Mouse (Mus musculus) myocyte (in vitro differentiated cells): ENCODE data around the gene Aqp7. TPM values are rescaled to one million over a fixed set of nuclear protein-coding genes. Genes with fewer than 3 reads are reported as not detected.

ENCODE experiments used
- H3K27me3 ChIP-seq: one replicate; pipeline ENCODE4 v1.6.1; 2011; ENCODE audit not compliant: control insufficient read depth, insufficient read depth, insufficient read length
- H3K36me3 ChIP-seq: one replicate; pipeline ENCODE4 v1.6.1; 2011; ENCODE audit not compliant: control insufficient read depth, insufficient read depth
- H3K4me2 ChIP-seq: one replicate; pipeline ENCODE4 v1.6.1; 2011; ENCODE audit warnings: low read depth, control low read depth
- H3K4me3 ChIP-seq: one replicate; pipeline ENCODE4 v1.5.1; 2011; ENCODE audit warnings: mild to moderate bottlenecking, control low read depth, moderate library complexity
- H3K79me2 ChIP-seq: one replicate; pipeline ENCODE4 v1.6.1; 2011; ENCODE audit not compliant: control insufficient read depth, insufficient read depth
- H3ac ChIP-seq: one replicate; pipeline ENCODE4 v1.6.1; 2011; ENCODE audit not compliant: control insufficient read depth, insufficient read length
- CEBPB ChIP-seq: IDR thresholded peaks from 2 replicates; pipeline ENCODE4 v1.6.1; 2011; ENCODE audit warnings: mild to moderate bottlenecking, moderate library complexity; ENCODE audit not compliant: poor library complexity, insufficient read depth, severe bottlenecking
- E2F4 ChIP-seq: IDR thresholded peaks from one replicate; pipeline ENCODE4 v1.6.1; 2011; ENCODE audit warnings: mild to moderate bottlenecking, control low read depth, moderate library complexity; ENCODE audit not compliant: insufficient read depth
- MAX ChIP-seq: IDR thresholded peaks from one replicate; pipeline ENCODE4 v1.6.1; 2011; ENCODE audit warnings: low read depth, mild to moderate bottlenecking, control low read depth
- MYOD1 ChIP-seq, 3 experiments: IDR thresholded peaks; one replicate each; pipeline ENCODE4 v1.6.1; 2011; ENCODE audit warnings: control low read depth in 2 of 3, low read depth in 2 of 3, mild to moderate bottlenecking in 2 of 3, moderate library complexity in 1 of 3; ENCODE audit not compliant: insufficient read length in 2 of 3, control insufficient read depth in 1 of 3
- MYOG ChIP-seq, 3 experiments: IDR thresholded peaks; one replicate each; pipeline ENCODE4 v1.6.1; 2011; ENCODE audit warnings: control low read depth in 2 of 3, low read depth in 2 of 3, mild to moderate bottlenecking in 2 of 3; ENCODE audit not compliant: insufficient read length in 2 of 3, control insufficient read depth in 1 of 3, insufficient read depth in 1 of 3
- POLR2A ChIP-seq: IDR thresholded peaks from one replicate; pipeline ENCODE4 v1.6.1; 2011; ENCODE audit warnings: low read depth, mild to moderate bottlenecking, control low read depth, moderate library complexity; ENCODE audit not compliant: insufficient read length
- POLR2AphosphoS2 ChIP-seq: IDR thresholded peaks from one replicate; pipeline ENCODE4 v1.6.1; 2011; ENCODE audit warnings: low read depth, control low read depth; ENCODE audit not compliant: insufficient read length
- REST ChIP-seq: IDR thresholded peaks from one replicate; pipeline ENCODE4 v1.6.1; 2011; ENCODE audit warnings: mild to moderate bottlenecking, control low read depth, moderate library complexity; ENCODE audit not compliant: insufficient read depth, insufficient read length
- SRF ChIP-seq: IDR thresholded peaks from one replicate; pipeline ENCODE4 v1.6.1; 2011; ENCODE audit warnings: low read depth; ENCODE audit not compliant: control insufficient read depth, insufficient read length
- TCF12 ChIP-seq: IDR thresholded peaks from one replicate; pipeline ENCODE4 v1.6.1; 2011; ENCODE audit warnings: mild to moderate bottlenecking, control low read depth; ENCODE audit not compliant: poor library complexity, insufficient read depth, severe bottlenecking
- TCF3 ChIP-seq: IDR thresholded peaks from one replicate; pipeline ENCODE4 v1.6.1; 2011; ENCODE audit warnings: low read depth, control low read depth; ENCODE audit not compliant: insufficient read length
- USF1 ChIP-seq: IDR thresholded peaks from one replicate; pipeline ENCODE4 v1.6.1; 2011; ENCODE audit warnings: low read depth, mild to moderate bottlenecking, control low read depth, moderate library complexity
- polyA plus RNA-seq: library from polyadenylated mRNA; unstranded; fragments of >200 nt; fragmentation: generic; extraction: Trizol; gene quantifications from one replicate; pipeline ENCODE4 v1.2.1, GENCODE M21; 2012; ENCODE audit warnings: missing spikeins

The Aqp7 gene
- polyA plus RNA-seq, 1 experiment: not detected

GRCm38 (mm10) chr4:41015798-41016197, 32.1 kb downstream of the Aqp7 start:
- no peak for TF ChIP-seq SRF
- no peak for TF ChIP-seq E2F4
- TF ChIP-seq MYOD1 (IDR thresholded peaks at IDR 0.05; ENCODE audit: control insufficient read depth in 1 of 3, insufficient read length in 2 of 3, low read depth in 2 of 3): no peak
- TF ChIP-seq REST: no peak
- no peak for TF ChIP-seq CEBPB
- no peak for TF ChIP-seq USF1
- TF ChIP-seq POLR2A: no peak
- no peak for TF ChIP-seq TCF12
- TF ChIP-seq TCF3: no peak
- no peak for TF ChIP-seq POLR2AphosphoS2
- no peak for TF ChIP-seq MAX
- no peak for TF ChIP-seq MYOG (IDR thresholded peaks at IDR 0.05; ENCODE audit: control insufficient read depth in 1 of 3, insufficient read depth in 1 of 3, insufficient read length in 2 of 3, low read depth in 2 of 3)
- Histone ChIP-seq H3K4me2 (no peak overlapping the region), H3ac (no peak overlapping the region), H3K79me2 (no peaks in the 10 kb centered on the region), H3K4me3 (no peak overlapping the region), H3K36me3 (peaks cover 32% of the 10 kb centered on the region), H3K27me3 (no peaks in the 10 kb centered on the region)

DNA sequence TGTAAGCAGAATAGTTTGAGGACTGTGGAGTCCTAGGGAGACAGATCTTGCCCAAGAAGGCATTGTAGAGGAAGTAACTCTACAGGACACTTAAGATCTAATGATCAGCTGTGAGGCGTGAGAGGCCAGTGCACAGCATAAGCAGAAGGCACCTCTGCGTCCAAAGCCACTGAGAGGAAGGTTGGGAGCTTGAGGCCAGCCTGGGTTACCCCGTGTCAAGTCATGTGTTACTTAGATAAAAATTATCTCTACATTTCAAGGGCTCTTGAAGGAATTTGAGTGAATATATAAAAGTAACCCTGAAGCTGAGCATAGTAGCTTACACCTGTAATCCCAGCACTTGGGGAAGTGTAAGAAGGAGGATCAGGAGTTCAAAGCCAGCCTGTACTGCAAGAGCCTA, 34.6 kb downstream of the Aqp7 start:
- no peaks in the 10 kb centered on the region for H3K27me3 ChIP-seq
- no peak overlapping the region for H3K4me2 ChIP-seq
- H3K36me3 ChIP-seq: peaks cover 45% of the 10 kb centered on the region
- no peak overlapping the region for H3K4me3 ChIP-seq
- H3K79me2 ChIP-seq: no peaks in the 10 kb centered on the region
- H3ac ChIP-seq: no peak overlapping the region
- no peak for TF ChIP-seq CEBPB
- no peak for TF ChIP-seq MYOD1 (IDR thresholded peaks at IDR 0.05; ENCODE audit: control insufficient read depth in 1 of 3, insufficient read length in 2 of 3, low read depth in 2 of 3)
- TF ChIP-seq USF1: no peak
- no peak for TF ChIP-seq MAX
- TF ChIP-seq TCF3: no peak
- no peak for TF ChIP-seq REST
- no peak for TF ChIP-seq TCF12
- no peak for TF ChIP-seq POLR2AphosphoS2
- no peak for TF ChIP-seq POLR2A

- Histone ChIP-seq H3K36me3 (peaks cover 86% of the 10 kb centered on the region), H3K4me3 (no peak overlapping the region), H3K79me2 (no peaks in the 10 kb centered on the region), H3K27me3 (no peaks in the 10 kb centered on the region), H3ac (no peak overlapping the region), H3K4me2 (no peak overlapping the region)
- TF ChIP-seq REST (no peak), USF1 (no peak), CEBPB (no peak), POLR2A (no peak), TCF12 (no peak), MAX (no peak), TCF3 (no peak), E2F4 (no peak), MYOG (IDR thresholded peaks at IDR 0.05; ENCODE audit: control insufficient read depth in 1 of 3, insufficient read depth in 1 of 3, insufficient read length in 2 of 3, low read depth in 2 of 3) (no peak), MYOD1 (IDR thresholded peaks at IDR 0.05; ENCODE audit: control insufficient read depth in 1 of 3, insufficient read length in 2 of 3, low read depth in 2 of 3) (no peak), POLR2AphosphoS2 (no peak), SRF (no peak)
These were observed 46.9 kb downstream of the Aqp7 start for GRCm38 (mm10) chr4:41000842-41001639.

GRCm38 (mm10) chr4:41000271-41000670, 47.7 kb downstream of the Aqp7 start:
- H3K4me2 ChIP-seq: no peak overlapping the region
- H3K36me3 ChIP-seq: peaks cover 86% of the 10 kb centered on the region
- no peak overlapping the region for H3K4me3 ChIP-seq
- H3ac ChIP-seq: no peak overlapping the region
- TF ChIP-seq USF1 (no peak), REST (no peak), SRF (no peak), POLR2AphosphoS2 (no peak), E2F4 (no peak), TCF3 (no peak), MYOD1 (IDR thresholded peaks at IDR 0.05; ENCODE audit: control insufficient read depth in 1 of 3, insufficient read length in 2 of 3, low read depth in 2 of 3) (no peak), CEBPB (no peak), MYOG (IDR thresholded peaks at IDR 0.05; ENCODE audit: control insufficient read depth in 1 of 3, insufficient read depth in 1 of 3, insufficient read length in 2 of 3, low read depth in 2 of 3) (no peak), POLR2A (no peak), TCF12 (no peak), MAX (no peak)
- H3K27me3 ChIP-seq: no peaks in the 10 kb centered on the region
- no peaks in the 10 kb centered on the region for H3K79me2 ChIP-seq
